Mouse (Mus musculus): ENCODE measurements around the gene Larp6.

Gene Larp6

DNA sequence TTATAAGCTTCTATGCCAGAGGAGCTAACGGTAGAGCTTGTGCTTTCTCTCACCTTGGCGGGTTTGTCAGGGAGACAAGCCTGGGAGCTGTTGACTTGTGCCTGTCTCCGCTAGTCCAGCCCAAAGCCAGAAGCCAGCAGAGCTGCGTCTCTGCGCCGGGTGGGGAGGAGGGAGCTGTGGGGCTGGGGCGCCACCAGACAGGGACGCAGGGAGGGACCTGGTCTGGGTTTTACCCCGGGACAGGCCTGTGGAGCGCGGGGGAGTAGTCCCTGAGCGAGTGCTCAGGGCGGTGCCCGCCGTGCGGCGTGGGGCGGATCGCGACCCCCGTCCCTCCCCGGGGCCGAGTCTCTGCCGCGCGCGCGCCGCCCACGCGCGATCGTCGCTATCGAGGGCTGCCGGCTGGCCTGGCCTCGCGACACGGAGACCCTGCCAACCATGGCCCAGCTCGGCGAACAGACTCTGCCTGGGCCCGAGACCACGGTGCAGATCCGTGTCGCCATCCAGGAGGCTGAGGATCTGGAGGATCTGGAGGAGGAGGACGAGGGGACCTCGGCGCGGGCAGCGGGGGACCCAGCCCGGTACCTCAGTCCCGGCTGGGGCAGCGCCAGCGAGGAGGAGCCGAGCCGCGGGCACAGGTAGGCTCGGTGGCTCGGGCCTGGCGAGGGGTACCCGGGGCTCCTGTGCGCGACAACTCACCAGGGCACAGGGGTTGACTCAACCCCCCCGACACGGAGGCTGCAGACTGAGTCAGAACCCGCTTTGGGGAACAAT, at the start of gene Larp6:
Larp6 (plus strand) TSS at position 219 of the 771 bp plus-strand sequence.
- in situ Hi-C loops (cut with MboI, MseI): no loop called here

DNA sequence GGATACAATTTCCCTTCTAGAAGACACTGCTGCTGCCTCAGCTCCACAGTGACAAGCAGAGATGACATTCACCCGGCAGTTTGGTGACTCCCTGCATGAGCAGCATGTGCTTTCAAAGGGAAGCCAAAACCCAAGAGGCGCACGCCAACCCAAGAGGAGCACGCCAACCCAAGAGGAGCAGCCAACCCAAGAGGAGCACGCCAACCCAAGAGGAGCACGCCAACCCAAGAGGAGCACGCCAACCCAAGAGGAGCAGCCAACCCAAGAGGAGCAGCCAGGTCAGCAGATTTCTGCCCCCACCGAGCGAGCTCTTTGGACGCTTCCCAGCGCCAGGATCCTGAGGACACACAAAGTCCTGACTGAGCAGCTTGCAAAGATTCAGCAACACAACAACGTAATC, 48.4 kb upstream of the Larp6 start:
- in situ Hi-C loops (cut with MboI, MseI): no loop called here

DNA sequence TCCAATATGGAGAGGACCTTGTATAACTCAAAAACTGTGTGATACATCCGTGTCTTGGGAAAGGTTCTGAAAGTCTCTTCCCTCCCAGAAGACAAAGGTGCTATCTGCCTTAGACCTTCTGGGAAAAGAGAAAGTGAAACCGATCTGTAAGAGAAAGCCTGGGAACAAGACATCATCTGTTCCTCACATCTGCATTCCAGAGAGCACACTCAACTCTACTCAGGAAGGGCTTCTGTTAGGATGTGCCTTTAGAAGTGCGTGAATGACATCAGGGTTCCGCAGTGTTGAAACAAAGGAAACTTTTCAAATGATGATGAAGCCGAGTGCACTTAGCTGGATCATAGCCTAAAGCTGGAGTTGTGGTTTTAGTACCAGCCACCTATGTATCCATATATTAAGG, 47.9 kb upstream of the Larp6 start:
- in situ Hi-C loops (cut with MboI, MseI): no loop called here

DNA sequence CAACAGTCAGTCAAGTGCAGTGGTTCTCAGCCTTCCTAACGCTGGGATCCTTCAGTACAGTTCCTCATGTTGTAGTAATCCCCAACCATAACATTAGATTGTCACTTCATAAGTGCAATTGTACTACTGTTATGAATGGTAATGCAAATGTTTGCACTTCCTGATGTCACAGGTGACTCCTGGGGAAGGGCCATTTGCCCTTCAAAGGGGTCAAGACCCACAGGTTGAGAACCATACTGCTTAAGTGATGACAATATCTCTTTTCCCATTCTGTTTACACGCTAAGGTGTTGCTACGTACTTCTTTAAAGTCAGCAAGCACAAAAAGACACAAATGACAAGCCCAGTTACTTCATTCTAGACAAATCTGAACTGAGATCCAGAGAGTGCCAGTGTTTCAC, 47.3 kb upstream of the Larp6 start:
- in situ Hi-C loops (cut with MboI, MseI): no loop called here

DNA sequence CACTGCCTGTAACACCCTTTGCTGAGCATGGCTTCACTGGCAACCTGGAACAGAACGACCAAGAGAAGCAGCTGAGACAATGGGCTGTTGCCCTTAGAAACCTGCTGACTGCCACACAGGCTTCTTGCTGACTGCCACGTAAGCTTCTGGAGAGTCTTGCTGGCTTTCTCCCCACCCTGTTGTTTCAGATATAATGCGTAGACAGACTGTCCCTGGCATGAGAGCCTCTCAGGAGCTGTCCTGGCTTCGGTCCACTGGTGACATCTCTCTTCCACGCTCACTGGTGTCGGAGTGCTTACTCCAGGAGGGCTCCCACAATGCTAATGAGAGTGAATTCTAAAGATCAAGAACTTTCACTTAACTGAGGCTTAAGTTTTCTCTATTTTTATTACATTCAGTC, 43.9 kb upstream of the Larp6 start:
- in situ Hi-C loops (cut with MboI, MseI): no loop called here

DNA sequence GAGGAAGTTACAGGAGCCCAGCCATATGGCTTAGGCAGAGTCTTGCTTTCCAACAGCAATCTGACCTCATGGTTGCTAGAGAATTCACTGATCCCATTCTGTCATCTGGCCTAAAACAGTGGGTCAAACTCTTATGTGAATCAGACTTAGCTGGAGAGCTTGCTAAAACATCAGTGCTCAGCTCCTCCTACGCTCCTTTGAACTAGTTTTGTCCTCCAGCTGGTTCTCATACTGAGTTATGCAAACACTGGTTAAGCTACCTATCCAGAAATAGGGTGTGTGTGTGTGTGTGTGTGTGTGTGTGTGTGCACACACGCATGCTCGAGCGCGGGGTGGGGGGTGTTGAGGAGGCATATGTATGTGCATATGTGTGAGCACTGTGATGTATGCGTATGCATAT, 40.2 kb upstream of the Larp6 start:
- in situ Hi-C loops (cut with MboI, MseI): no loop called here

DNA sequence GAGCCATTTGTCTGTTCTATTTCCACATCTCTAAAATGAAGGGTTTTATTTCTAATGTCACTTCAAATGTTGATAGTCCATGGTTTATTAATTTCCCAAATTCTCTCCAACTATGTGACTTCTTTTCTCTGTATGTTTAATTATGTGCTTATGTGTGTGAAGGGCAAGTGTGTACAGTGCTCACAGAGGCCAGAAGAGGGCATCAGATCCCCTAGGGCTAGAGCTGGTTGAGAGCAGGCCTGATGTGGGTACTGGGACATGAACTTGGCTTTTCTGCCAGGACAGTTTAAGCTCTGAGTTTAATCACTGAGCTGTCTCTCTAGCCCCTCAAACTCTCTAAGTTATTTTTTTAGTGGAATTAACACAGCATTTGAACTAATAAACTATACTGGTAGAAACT, 38.0 kb upstream of the Larp6 start:
- in situ Hi-C loops (cut with MboI, MseI): no loop called here

DNA sequence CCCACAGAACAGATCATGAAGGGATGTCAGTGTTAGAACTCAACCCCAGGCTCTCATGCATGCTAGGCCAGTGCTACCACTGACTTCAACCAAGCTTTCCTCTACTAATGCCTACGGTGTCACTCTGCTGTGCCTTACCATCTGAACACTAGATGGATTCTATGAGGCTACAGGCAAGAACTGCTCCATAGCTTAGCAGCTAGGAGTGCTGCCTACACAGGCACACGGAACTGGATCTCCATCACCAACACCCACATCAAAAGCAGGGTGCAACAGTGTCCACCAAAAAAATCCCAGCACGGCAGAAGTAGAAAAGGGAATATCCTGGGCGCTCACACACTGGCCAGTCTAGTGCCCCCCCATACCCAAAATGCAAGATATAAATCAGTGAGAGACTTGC, 36.4 kb upstream of the Larp6 start:
- in situ Hi-C loops (cut with MboI, MseI): no loop called here

DNA sequence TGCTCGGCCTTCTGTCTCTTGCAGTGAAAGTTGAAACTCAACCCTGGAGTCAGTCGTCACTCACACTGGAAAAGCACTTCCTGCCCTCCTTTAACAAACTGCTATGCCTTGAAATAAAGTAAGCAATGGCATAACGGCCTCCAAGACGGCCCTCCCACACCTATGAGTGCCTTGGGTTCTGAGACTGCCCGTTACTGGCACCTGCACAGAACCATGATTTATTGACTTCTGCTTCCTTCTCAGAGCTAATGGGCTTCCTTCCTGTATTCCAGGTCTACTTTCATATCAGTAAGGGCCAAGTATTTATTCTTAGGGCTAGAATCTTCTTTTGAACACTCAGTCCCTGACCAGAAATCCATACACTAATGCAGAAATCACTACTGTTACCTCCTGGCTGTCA, 33.9 kb upstream of the Larp6 start:
- in situ Hi-C loops (cut with MboI, MseI): no loop called here

DNA sequence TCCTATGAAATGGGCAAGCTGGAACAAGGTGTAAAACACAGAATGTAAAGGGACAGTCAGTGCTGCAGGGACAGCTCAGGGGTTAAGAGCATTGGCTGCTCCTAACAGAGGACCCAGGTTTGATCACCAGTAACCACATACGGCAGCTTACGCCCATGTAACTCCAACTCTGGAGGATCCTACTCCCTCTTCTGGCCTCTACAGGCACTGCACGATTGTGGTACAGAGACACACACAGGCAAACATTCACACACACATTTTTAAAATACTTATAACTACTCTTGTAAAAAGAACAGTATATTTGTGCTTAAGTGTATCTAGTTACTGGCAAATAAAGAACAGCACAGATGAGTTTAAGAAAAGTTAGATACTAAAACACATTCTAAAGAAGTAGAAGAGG, 31.8 kb upstream of the Larp6 start:
- in situ Hi-C loops (cut with MboI, MseI): no loop called here

DNA sequence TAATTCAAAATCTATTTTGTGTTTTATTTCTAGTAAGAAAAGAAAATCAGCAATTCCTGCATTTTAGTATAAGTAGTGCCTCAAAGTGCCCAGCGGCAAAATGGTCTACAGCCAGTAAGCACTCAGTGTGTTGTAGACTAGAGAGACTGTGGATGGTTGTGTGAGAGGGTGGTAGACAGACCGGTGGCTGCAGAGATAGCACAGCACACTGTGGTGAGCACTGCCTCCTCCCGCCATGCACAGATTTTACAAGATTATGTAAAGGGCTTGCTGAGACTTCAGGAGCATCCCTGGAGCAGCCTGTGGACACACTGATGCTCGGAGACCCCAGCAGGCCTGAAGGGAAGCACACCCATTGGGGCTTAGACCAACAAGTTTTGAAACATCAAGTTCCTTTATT, 30.0 kb upstream of the Larp6 start:
- in situ Hi-C loops (cut with MboI, MseI): no loop called here

DNA sequence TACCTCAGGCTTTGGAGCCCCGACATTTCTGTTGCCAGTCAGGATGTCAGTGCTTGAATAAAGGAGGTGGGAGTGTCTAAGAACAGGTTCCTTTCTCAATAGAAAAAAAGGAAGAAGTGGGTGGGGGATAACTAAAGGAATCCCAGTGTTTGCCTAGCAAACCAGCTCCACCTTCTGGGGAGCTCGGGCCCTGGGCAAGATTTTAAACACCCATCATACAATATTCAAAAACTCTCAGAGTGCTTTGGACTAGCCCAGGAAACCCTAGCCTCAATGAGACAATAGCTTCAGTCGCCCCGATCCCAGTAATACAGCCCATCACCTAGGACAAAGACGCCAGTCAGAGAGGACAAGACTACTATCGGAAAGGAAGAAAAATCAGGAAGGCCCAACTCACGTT, 25.4 kb upstream of the Larp6 start:
- in situ Hi-C loops (cut with MboI, MseI): no loop called here

DNA sequence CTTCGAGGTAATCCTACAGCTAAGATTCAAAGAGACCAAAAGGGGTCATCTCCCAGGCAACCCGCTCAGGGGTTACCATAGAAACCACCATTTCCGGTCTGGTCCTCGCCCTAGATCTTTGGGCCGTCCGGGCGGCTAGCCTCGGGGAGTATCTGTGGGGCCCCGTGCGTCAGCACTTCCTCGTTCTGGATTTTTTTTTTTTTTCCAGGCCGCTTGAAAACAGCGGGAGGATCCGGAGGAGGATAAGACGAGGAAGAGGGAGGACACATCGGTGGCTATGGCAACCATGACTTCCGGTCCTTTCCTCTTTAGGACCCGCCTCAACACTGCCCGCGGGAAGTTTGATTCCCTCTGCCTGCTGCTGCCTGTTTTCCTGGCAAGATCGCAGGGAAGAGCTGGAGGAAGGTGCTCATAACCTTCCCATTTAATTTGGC, 24.9 kb upstream of the Larp6 start, which contains the start of gene Lrrc49:
Lrrc49 (minus strand) TSS at position 268 of the 434 bp plus-strand sequence.
- in situ Hi-C loops (cut with MboI, MseI): no loop called here

DNA sequence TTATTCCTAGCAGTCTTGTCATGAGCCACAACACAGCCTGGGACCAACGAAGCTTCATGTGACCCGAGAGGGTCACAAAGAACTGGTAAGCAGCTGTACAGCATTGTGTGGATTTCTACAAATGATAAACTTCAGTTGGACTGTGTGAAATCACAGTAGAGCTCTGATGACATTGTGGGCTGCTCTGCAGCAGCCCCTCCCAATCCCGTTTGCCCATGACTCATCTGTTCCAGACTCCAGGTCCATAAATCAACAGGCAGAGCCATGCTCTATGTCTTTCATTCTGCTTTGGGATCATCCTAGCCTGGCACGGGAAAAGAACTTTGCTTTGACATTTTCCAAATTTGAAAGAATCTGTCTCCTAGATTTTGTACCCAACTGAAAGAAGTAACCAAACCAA, 20.2 kb upstream of the Larp6 start:
- in situ Hi-C loops (cut with MboI, MseI): no loop called here

DNA sequence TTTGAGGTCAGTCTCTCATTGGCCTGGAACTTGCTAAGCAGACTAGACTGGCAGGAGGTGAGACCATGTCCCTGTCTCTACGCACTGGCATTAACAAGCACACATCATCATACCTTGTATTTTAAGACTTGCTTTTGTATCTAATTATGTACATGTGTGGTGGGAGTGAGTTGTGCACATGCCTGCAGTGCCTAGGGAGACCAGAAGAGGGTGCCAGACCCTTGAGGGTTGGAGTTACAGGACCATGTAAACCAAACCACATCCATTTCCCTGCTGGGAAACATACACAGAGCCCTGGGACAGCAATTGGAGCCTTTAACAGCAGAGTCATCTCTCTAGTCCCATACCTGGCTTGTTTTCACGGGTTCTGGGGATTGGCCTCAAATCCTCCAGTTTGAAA, 18.8 kb upstream of the Larp6 start:
- in situ Hi-C loops (cut with MboI, MseI): no loop called here

DNA sequence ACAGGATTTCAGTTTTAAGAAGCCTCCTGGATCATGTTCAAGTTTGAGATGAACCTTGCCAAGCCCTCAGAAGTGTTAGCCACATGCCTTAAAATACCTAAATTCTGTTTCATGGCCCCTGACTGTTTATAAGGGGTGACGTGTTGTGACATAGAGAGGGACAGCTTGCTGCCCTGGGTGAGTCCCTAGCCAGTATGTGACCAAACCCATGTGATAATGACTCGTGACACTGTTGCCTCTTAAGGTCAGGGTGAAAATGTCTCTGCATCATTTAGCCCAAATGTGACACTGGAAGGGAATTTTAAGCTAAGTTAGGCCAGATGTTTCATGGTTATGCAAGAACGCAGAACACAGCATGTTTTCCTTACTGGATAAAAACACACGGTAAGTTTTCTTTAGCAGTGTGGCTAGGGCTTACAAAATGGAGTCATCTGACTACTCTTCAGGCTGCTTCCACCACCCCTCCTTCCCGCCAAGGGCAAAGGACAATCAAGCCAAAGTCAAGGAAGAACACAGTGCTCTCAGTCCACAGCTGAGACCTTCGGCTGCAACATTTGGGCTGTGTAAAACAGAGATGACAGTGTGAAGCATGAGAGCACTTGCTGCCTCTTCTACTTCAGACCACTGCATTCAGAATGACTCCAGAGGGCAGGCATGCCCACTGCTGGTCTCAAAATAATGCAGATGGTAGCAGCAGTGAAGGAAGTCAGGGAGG, 16.4 kb upstream of the Larp6 start:
- in situ Hi-C loops (cut with MboI, MseI): no loop called here

DNA sequence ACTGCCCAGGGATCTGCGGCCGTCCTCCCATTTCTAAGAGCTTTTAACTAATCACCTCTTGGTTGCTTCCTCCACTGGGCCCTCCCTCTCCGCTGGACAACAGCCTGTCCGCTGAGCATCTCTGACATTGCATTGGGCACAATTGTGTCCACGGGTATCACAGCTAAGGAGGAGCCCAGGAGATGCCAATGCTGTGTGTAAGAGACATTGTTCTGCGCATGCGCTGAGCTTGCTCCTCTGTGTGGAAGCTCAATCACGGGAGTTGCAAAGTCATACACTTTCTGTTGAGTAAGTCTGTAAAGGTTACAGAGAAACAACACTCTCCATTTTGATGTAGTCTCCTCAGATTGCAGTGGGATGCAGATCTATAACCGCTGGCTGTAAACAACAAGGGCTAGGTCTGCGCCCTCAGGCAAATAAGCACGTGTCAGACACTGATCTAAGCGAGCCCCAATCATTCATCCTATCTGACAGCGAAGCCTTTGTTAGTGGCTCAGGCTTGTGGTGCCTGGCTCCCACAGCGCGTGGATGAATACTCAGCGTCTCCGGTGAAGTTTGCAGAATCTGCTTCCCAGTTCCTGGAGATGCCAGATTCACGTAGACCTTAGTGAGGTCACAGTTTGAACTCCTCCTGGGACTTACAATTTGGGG, 13.1 kb upstream of the Larp6 start:
- in situ Hi-C loops (cut with MboI, MseI): loop anchor here in 1 of 2 experiments (5.0 kb wide), 1 partner anchor 38 kb away; no protein-coding TSS in a partner anchor

DNA sequence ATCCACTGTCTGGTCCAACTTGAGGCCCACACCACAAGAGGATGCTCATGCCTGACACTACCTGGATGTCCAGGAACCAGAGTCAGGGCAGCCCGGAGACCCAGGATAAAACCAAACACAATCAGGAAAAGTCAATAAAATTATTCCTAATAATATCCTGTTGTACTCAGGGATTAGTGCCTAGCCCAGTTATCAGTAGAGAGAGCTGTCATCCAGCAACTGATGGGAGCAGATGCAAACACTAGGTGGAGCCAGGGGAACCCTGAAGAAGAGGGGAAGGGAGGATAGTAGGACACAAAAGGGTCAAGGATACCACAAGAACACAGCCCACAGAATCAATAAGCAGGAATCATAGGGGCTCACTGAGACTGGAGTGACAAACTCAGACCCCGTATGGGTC, 5.2 kb upstream of the Larp6 start:
- in situ Hi-C loops (cut with MboI, MseI): no loop called here

DNA sequence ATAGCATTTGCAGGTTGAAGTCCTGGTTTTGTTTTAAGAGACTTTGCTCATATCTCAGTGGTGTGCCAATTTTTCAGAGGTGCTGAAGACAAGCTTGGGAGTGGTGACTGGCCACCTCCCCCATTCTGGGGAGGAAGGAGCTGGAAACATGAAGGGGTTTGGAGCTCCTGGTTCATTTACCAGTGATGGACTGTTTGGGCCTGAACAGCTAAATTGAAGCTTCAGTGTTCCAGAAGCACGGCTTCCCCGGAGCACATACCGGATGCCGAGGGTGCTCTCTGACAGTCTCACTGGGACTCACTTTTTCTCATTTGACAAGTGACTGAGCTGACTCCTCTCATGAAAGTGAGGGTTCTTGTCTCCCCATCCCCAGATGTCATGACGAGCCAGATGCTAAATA, 4.2 kb upstream of the Larp6 start:
- in situ Hi-C loops (cut with MboI, MseI): no loop called here

DNA sequence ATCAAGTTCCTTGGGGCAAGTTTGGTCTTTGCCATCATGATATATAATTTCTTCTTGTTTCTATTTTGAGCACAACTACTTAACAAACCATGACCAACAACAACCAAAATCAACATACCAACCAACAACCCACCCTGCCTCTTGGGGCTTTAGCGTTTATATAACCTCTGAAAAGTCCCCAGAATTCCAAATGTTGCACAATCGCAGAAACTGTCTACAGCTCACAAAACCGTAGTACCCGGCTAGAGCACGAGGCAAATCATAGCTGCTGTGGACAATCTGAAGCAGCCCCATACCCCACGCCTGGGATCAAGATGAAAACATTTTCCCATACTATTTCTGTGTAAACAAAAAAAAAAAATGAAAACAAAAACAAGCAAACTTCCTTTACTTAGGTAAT, 3.1 kb upstream of the Larp6 start:
- in situ Hi-C loops (cut with MboI, MseI): no loop called here

DNA sequence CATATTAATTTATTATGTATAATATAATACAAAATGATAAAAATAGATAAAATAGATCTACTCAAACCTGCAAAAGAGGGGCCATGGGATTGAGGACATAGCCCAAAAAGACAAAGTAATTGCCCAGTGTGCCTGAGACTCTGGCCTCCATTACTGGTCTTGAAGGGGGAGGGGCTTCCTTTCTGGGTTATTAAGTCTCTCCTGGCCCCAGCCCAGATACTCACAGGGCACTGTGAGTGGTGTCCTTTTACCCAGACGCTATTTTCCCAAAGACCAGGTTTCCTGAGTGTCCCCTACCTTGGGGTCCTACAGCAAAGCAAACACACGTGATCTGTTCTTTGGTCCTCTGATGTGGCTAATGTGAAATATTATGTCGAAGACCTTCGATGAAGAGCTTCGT, 778 bp upstream of the Larp6 start:
- in situ Hi-C loops (cut with MboI, MseI): no loop called here

DNA sequence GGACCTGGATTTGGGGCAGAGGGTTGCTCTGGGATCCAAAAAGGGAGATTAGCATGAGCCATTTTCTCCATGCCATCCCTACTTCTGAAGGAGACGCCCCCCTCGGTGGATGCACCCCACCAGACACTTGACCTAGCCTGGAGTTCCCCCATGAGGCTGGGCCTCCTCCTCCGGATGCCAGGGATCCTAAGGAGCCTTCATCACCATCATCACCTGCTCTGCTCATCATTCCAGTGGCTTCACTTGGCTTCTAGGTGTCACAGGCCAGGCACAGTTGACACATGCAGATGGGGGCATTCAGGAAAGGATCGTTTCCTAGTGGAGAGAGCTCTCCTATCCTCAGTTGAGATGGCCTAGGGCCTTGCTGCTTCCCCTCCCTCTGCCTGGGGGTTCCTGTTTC, 827 bp downstream of the Larp6 start:
- in situ Hi-C loops (cut with MboI, MseI): no loop called here

DNA sequence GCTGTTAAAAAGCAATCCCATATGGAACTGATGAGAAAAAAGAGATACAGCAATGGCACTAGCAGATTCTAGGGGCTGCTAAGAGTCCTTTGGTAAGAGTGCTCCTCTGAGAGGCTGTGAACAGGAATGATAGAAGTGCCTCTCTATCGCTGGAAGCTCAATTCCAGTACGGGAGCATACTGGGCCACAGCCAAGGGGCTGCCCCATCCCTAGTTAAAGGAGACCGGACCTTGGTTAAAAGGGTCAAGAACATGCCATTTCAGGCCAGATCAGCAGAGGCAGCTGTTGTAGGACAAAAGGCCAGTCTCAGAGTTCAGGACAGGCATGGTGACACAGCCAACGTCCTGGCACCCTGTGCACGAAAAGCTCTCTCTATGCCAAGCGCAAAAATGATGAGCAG, 1.4 kb downstream of the Larp6 start:
- in situ Hi-C loops (cut with MboI, MseI): no loop called here

Measured in T-helper 17 cell (primary cell).